Mouse (Mus musculus) brain, embryonic 14.5 days (tissue): ENCODE results near the gene Cs. TPM values are rescaled to one million over a fixed set of nuclear protein-coding genes. Genes with fewer than 3 reads are reported as not detected.

Experiments
- DNase-seq: peaks from one replicate; pipeline ENCODE4 v3.0.0-alpha.2; 2011; ENCODE audit warnings: low read depth
- CTCF ChIP-seq: fragments of 200-500 bp; IDR thresholded peaks from 2 replicates; pipeline ENCODE4 v1.5.1; 2012; ENCODE audit warnings: inconsistent platforms, mild to moderate bottlenecking, moderate library complexity, borderline replicate concordance; ENCODE audit not compliant: insufficient read depth, insufficient read length; ENCODE audit errors: extremely low read depth
- POLR2A ChIP-seq: fragments of 200-500 bp; IDR thresholded peaks from 2 replicates; pipeline ENCODE4 v1.6.1; 2012; ENCODE audit warnings: mild to moderate bottlenecking, inconsistent platforms, borderline replicate concordance; ENCODE audit not compliant: poor library complexity, insufficient read depth, insufficient read length, severe bottlenecking; ENCODE audit errors: extremely low read depth
- polyA plus RNA-seq: library from polyadenylated mRNA; depleted of rRNA; stranded (reverse); fragments of >200 nt; gene quantifications from 2 replicates; pipeline ENCODE4 v1.2.3, GENCODE M21; 2012; rRNA removed

The Cs gene
- polyA plus RNA-seq, 1 experiment = 203 TPM

- no peak for DNase-seq
- TF ChIP-seq CTCF (no peak), POLR2A (no peak)
These were observed 59.9 kb downstream of the Cs start for GRCm38 (mm10) chr10:128397466-128397865.

DNA sequence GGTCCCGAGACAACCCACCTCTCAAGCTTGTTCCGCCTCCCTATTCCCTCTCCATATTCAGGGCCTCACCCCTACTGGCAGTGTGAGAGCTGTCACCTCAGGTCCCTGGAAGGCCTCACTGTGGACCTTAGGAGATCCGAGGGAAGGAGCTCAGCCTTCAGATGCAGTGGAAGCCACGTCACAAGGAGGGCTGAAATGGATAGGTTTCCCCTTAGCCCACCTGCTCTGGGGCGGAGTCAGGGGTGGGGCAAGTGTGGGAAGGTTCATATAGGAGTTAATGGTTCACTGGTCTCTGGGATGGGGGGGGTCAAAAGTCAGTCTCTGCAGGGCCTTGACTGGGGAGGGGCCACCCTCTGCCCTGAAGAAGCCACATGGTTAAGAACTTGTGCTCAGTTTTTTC is 62.8 kb downstream of the Cs start:
- DNase-seq = no peak
- TF ChIP-seq POLR2A (no peak), CTCF (no peak)

GRCm38 (mm10) chr10:128401056-128401455 is 63.5 kb downstream of the Cs start, which contains the start of gene Slc39a5:
Gene Slc39a5, minus strand, starts transcription at chr10:128401229.
- TF ChIP-seq POLR2A (no peak), CTCF (no peak)
- DNase-seq = no peak

GRCm38 (mm10) chr10:128401638-128402037 is 64.1 kb downstream of the Cs start:
- TF ChIP-seq CTCF (no peak), POLR2A (no peak)
- no peak for DNase-seq

DNA sequence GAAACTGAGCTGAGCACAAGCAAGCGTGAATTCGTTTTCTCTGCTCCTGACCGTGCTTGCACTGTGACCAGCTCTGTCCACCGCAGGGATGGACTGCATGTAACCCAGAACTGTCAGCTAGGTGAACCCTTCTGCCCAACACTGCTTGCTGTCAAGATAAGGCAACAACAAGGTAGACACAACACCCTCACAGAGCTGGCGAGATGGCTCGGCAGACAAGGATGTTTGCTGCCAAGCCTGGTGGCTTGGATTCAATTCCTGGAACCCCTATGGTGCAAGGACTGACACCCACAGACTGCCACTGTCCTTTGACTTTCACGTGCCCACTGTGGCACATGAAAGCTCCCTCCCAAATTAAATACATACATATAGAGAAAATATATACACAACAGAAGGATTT is 66.4 kb downstream of the Cs start:
- TF ChIP-seq POLR2A (no peak), CTCF (no peak)
- DNase-seq = no peak

GRCm38 (mm10) chr10:128408591-128409535 is 71.3 kb downstream of the Cs start:
- peak; percentile 86 for DNase-seq
- TF ChIP-seq POLR2A (peak; percentile 7; the same call in 1 of the 2 replicates), CTCF (no peak)

GRCm38 (mm10) chr10:128409692-128410559 is 72.4 kb downstream of the Cs start:
- DNase-seq = peak; percentile 100
- TF ChIP-seq CTCF (peak; percentile 74), POLR2A (peak; percentile 61)

GRCm38 (mm10) chr10:128410560-128410845 is 73.0 kb downstream of the Cs start:
- TF ChIP-seq POLR2A (no peak), CTCF (no peak)

GRCm38 (mm10) chr10:128411211-128412054 is 73.9 kb downstream of the Cs start, which contains the start of the genes Nabp2 and Rnf41:
Gene Nabp2, minus strand, starts transcription at chr10:128411492.
Gene Rnf41, plus strand, starts transcription at chr10:128411657.
- TF ChIP-seq CTCF (no peak), POLR2A (peak; percentile 48; the same call in 1 of the 2 replicates)
- DNase-seq = peak; percentile 99

More at GRCm38 (mm10) chr10:128410560-128410845, 73.0 kb downstream of the Cs start:
- DNase-seq = no peak

GRCm38 (mm10) chr10:128412055-128412381 is 74.5 kb downstream of the Cs start:
- no peak for TF ChIP-seq CTCF
- TF ChIP-seq POLR2A = no peak
- DNase-seq = peak; percentile 74

Other genes starting within 250 kb of the Cs start
- gene Baz2a, start 246.2 kb upstream of the Cs start, polyA plus RNA-seq = 32.2 and 33.1 TPM in 2 replicates
- gene Rbms2, start 157.4 kb upstream of the Cs start, polyA plus RNA-seq = 23.6 and 26.7 TPM in 2 replicates
- 2.4 and 4.4 TPM in 2 replicates for gene Gls2, start 143.3 kb upstream of the Cs start, polyA plus RNA-seq
- 12.6 and 15.2 TPM in 2 replicates for gene Spryd4, start 125.9 kb upstream of the Cs start, polyA plus RNA-seq
- 0.36 and 0.39 TPM in 2 replicates for gene Mip, start 111.9 kb upstream of the Cs start, polyA plus RNA-seq
- 12.9 and 14.0 TPM in 2 replicates for gene Timeless, start 105.7 kb upstream of the Cs start, polyA plus RNA-seq
- gene Apon, start 83.6 kb upstream of the Cs start, polyA plus RNA-seq = 0.20 and 0.23 TPM in 2 replicates
- gene Apof, start 69.1 kb upstream of the Cs start, polyA plus RNA-seq = not detected in 2 replicates
- gene Stat2, start 67.2 kb upstream of the Cs start, polyA plus RNA-seq = 26.4 and 27.7 TPM in 2 replicates
- 0.11 and 0.20 TPM in 2 replicates for gene Il23a, start 39.0 kb upstream of the Cs start, polyA plus RNA-seq
- 38.4 and 47.4 TPM in 2 replicates for gene Pan2, start 34.4 kb upstream of the Cs start, polyA plus RNA-seq
- 84.5 and 86.3 TPM in 2 replicates for gene Cnpy2, start 15.3 kb upstream of the Cs start, polyA plus RNA-seq
- 69.0 and 90.1 TPM in 2 replicates for gene Coq10a, start 31.3 kb downstream of the Cs start, polyA plus RNA-seq
- gene Ankrd52, start 39.4 kb downstream of the Cs start, polyA plus RNA-seq = 43.1 and 55.1 TPM in 2 replicates
- 0.04 and 0.35 TPM in 2 replicates for gene Slc39a5, start 63.5 kb downstream of the Cs start, polyA plus RNA-seq
- 96.8 and 102 TPM in 2 replicates for gene Nabp2, start 73.8 kb downstream of the Cs start, polyA plus RNA-seq
- 73.9 and 76.9 TPM in 2 replicates for gene Rnf41, start 73.9 kb downstream of the Cs start, polyA plus RNA-seq
- gene Smarcc2, start 121.5 kb downstream of the Cs start, polyA plus RNA-seq = 377 and 390 TPM in 2 replicates
- gene Myl6, start 156.4 kb downstream of the Cs start, polyA plus RNA-seq = 1,007 and 1,045 TPM in 2 replicates
- gene Myl6b, start 161.0 kb downstream of the Cs start, polyA plus RNA-seq = 31.6 and 36.4 TPM in 2 replicates
- gene Esyt1, start 188.1 kb downstream of the Cs start, polyA plus RNA-seq = 15.4 and 20.1 TPM in 2 replicates
- 19.3 and 23.1 TPM in 2 replicates for gene Zc3h10, start 210.0 kb downstream of the Cs start, polyA plus RNA-seq
- gene Rpl41, start 211.6 kb downstream of the Cs start, polyA plus RNA-seq = 2,223 TPM in 2 replicates
- 117 and 123 TPM in 2 replicates for gene Pa2g4, start 228.3 kb downstream of the Cs start, polyA plus RNA-seq